In the genomic region with DNA sequence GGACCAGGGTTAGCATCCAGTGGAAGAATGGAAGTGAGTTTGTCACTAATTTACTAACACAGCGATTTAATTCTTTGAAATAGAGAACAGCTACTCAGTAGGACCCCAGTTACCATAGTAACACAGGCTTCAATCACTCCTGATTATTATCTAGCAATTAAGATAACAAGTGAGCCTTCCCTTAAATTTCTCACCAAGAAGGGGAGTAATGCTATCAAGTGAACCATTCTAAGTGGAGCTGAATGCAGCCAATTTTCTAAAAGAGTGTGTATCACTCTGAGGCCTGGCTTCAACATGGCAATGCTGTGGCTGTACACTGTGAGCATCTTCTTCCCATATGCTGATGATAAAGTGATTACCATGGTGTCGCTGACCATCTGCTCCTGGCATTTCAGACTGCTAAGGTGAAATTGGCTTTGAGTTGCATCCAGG, we compare ENCODE assay signal across 17 mouse cellular contexts.
DNase-seq lines count a peak whose midpoint lies in the region; ATAC-seq lines count a peak whose summit lies in the region.
"Had no signal": no experiment of that assay in that cellular context is flagged by ENCODE, and none has a peak within 500 bp of the region (broad histone marks: within the 10 kb centered on the region; RNA-seq: fewer than 3 reads in every experiment).

No protein-coding gene starts in this region.

- DNase-seq in cerebellum, postnatal 10 days: peak; percentile 67 to 76
- DNase-seq in cerebellum, adult 11 months: no peak
- DNase-seq in midbrain, embryonic 11.5 days (ENCODE audit: low spot score, missing footprints): no peak
- DNase-seq in kidney, postnatal 4 days: no peak
- no peak for DNase-seq in right cerebral cortex, postnatal 4 days
- DNase-seq in natural killer cell, adult 2 months (ENCODE audit: low spot score in 2 of 2): no peak
- DNase-seq: gastrocnemius, postnatal 10 days; heart, postnatal 10 days; kidney, postnatal 10 days; lung, adult 2 months had no signal

- H3K4me3 ChIP-seq in midbrain, embryonic 13.5 days (replicated peaks): no peak overlapping the region
- no peak overlapping the region for H3K4me3 ChIP-seq in midbrain, embryonic 11.5 days (ENCODE audit: low read depth, low read length)
- no peak overlapping the region for H3K4me3 ChIP-seq in hindbrain, embryonic 16.5 days (ENCODE audit: low read length)
- H3K4me3 ChIP-seq: embryonic facial prominence, embryonic 10.5 days; limb, embryonic 15.5 days; myocyte had no signal

- peaks cover 7% of the 10 kb centered on the region; the same call in 1 of the 2 replicates for H3K4me1 ChIP-seq in midbrain, embryonic 13.5 days (replicated peaks)
- no peaks in the 10 kb centered on the region for H3K4me1 ChIP-seq in midbrain, embryonic 11.5 days (ENCODE audit: control insufficient read depth, insufficient read depth, low read length)
- H3K4me1 ChIP-seq in hindbrain, embryonic 16.5 days (ENCODE audit: control insufficient read depth, insufficient read depth, low read depth, low read length): no peaks in the 10 kb centered on the region; the same call in 1 of the 2 replicates
- H3K4me1 ChIP-seq: limb, embryonic 15.5 days had no signal

- H3K9ac ChIP-seq in midbrain, embryonic 13.5 days (replicated peaks): no peak overlapping the region
- H3K9ac ChIP-seq in midbrain, embryonic 11.5 days (ENCODE audit: low read length): no peak overlapping the region
- H3K9ac ChIP-seq in hindbrain, embryonic 16.5 days (ENCODE audit: low read depth, low read length): no peak overlapping the region
- H3K9ac ChIP-seq: limb, embryonic 15.5 days had no signal

- H3K27ac ChIP-seq in midbrain, embryonic 13.5 days: no peak overlapping the region
- H3K27ac ChIP-seq in midbrain, embryonic 11.5 days (ENCODE audit: low read depth, low read length): no peak overlapping the region
- no peak overlapping the region for H3K27ac ChIP-seq in hindbrain, embryonic 16.5 days (ENCODE audit: low read depth, low read length)
- H3K27ac ChIP-seq: embryonic facial prominence, embryonic 10.5 days; limb, embryonic 15.5 days; macrophage had no signal

- H3K4me2 ChIP-seq in midbrain, embryonic 13.5 days (replicated peaks): no peak overlapping the region
- H3K4me2 ChIP-seq in midbrain, embryonic 11.5 days: no peak overlapping the region
- no peak overlapping the region for H3K4me2 ChIP-seq in hindbrain, embryonic 16.5 days (ENCODE audit: low read length)
- H3K4me2 ChIP-seq: limb, embryonic 15.5 days had no signal

- no peaks in the 10 kb centered on the region for H3K27me3 ChIP-seq in midbrain, embryonic 13.5 days
- H3K27me3 ChIP-seq in midbrain, embryonic 11.5 days (ENCODE audit: control insufficient read depth, insufficient read depth, low read length): no peaks in the 10 kb centered on the region
- H3K27me3 ChIP-seq in hindbrain, embryonic 16.5 days (replicated peaks; ENCODE audit: control insufficient read depth, insufficient read depth, low read length): no peaks in the 10 kb centered on the region
- H3K27me3 ChIP-seq: limb, embryonic 15.5 days had no signal

- ATAC-seq in midbrain, embryonic 13.5 days: peak; percentile 40; the same call in 1 of the 2 replicates
- ATAC-seq in midbrain, embryonic 11.5 days (ENCODE audit: low FRiP score): no peak
- ATAC-seq in hindbrain, embryonic 16.5 days: peak; percentile 94
- ATAC-seq: intestine, embryonic 16.5 days had no signal

- WGBS in midbrain, embryonic 13.5 days: 46% methylated on average over 2 of the region's 2 CpGs
- 66% methylated on average over 2 of the region's 2 CpGs for WGBS in midbrain, embryonic 11.5 days
- 37% methylated on average over 2 of the region's 2 CpGs for WGBS in hindbrain, embryonic 16.5 days

- H3K9me3 ChIP-seq in midbrain, embryonic 13.5 days: no peaks in the 10 kb centered on the region
- H3K9me3 ChIP-seq in midbrain, embryonic 11.5 days (ENCODE audit: control insufficient read depth, low read length): no peaks in the 10 kb centered on the region
- no peaks in the 10 kb centered on the region for H3K9me3 ChIP-seq in hindbrain, embryonic 16.5 days (ENCODE audit: control insufficient read depth, low read length)
- H3K9me3 ChIP-seq: embryonic facial prominence, embryonic 10.5 days; limb, embryonic 15.5 days had no signal

- H3K36me3 ChIP-seq in midbrain, embryonic 13.5 days: no peaks in the 10 kb centered on the region
- no peaks in the 10 kb centered on the region for H3K36me3 ChIP-seq in midbrain, embryonic 11.5 days (ENCODE audit: control insufficient read depth, insufficient read depth, low read length)
- no peaks in the 10 kb centered on the region for H3K36me3 ChIP-seq in hindbrain, embryonic 16.5 days (ENCODE audit: control insufficient read depth, insufficient read depth, low read length)
- H3K36me3 ChIP-seq: embryonic facial prominence, embryonic 10.5 days; limb, embryonic 15.5 days had no signal

Comparison
In these comparisons a context has a peak if more than half of its experiments do, and no peak if none do; other contexts are left out.
1. DNase-seq: peak in cerebellum, postnatal 10 days (2 of 2); none in cerebellum, adult 11 months (single experiment), midbrain, embryonic 11.5 days (single experiment), kidney, postnatal 4 days (0 of 2), right cerebral cortex, postnatal 4 days (single experiment) and natural killer cell, adult 2 months (0 of 2).